Mouse (Mus musculus) embryonic facial prominence, embryonic 10.5 days (tissue): ENCODE measurements around the gene Chst12. TPM values are rescaled to one million over a fixed set of nuclear protein-coding genes. Genes with fewer than 3 reads are reported as not detected.
"Not testable (repeated sequence)": the region's sequence is repeated elsewhere in the genome, so short reads cannot be mapped to it uniquely, and the experiment has no call there.

Source experiments
- DNase-seq: peaks from one replicate; pipeline ENCODE4 v3.0.0-alpha.2; 2017; ENCODE audit warnings: low spot score
- H3K27ac ChIP-seq: fragments of 300-500 bp; sonication (generic); replicated peaks from 2 replicates; pipeline ENCODE4 v1.5.1; 2016; ENCODE audit warnings: mild to moderate bottlenecking
- H3K27me3 ChIP-seq: fragments of 300-500 bp; sonication (generic); replicated peaks from 2 replicates; pipeline ENCODE4 v1.6.1; 2016; ENCODE audit warnings: low read depth, mild to moderate bottlenecking; ENCODE audit not compliant: poor library complexity, severe bottlenecking
- H3K36me3 ChIP-seq: fragments of 300-500 bp; sonication (generic); replicated peaks from 2 replicates; pipeline ENCODE4 v1.6.1; 2016; ENCODE audit warnings: mild to moderate bottlenecking, moderate library complexity
- H3K4me1 ChIP-seq: fragments of 300-500 bp; sonication (generic); 2 replicates; pipeline ENCODE4 v1.6.1; 2016
- H3K4me3 ChIP-seq: fragments of 300-500 bp; sonication (generic); 2 replicates; pipeline ENCODE4 v1.5.1; 2016; ENCODE audit warnings: mild to moderate bottlenecking, moderate library complexity
- H3K9me3 ChIP-seq: fragments of 300-500 bp; sonication (generic); 2 replicates; pipeline ENCODE4 v1.6.1; 2016; ENCODE audit warnings: mild to moderate bottlenecking
- WGBS: fragments of 180-500 bp; shearing (Covaris S2); methylation state at CpG from one replicate; pipeline ENCODE4 v1.1.7; 2016; 5-methylcytosine and 5-hydroxymethylcytosine counted together
- polyA plus RNA-seq: library from polyadenylated mRNA; unstranded; fragments of >200 nt; fragmentation: Nextera tagmentation; extraction: Ambion mirVana; gene quantifications from 2 replicates; pipeline ENCODE4 v1.2.1, GENCODE M21; 2016

Gene Chst12
- 15.7 and 16.8 TPM in 2 replicates for polyA plus RNA-seq

- H3K27me3 ChIP-seq = no peaks in the 10 kb centered on the region
- H3K4me3 ChIP-seq = peak within 1 kb of the TSS; percentile 75
- H3K9me3 ChIP-seq = no peaks in the 10 kb centered on the region
- no peaks in the 10 kb centered on the region for H3K36me3 ChIP-seq
- WGBS = under 1% methylated on average over 38 of the region's 38 CpGs
- H3K4me1 ChIP-seq = peaks cover 74% of the 10 kb centered on the region
- peak within 1 kb of the TSS; percentile 88 for H3K27ac ChIP-seq
- DNase-seq = peak; percentile 100
Measured at GRCm38 (mm10) chr5:140505208-140505780, at the start of gene Chst12. Gene Chst12 (plus strand): TSS chr5:140505550.

DNA sequence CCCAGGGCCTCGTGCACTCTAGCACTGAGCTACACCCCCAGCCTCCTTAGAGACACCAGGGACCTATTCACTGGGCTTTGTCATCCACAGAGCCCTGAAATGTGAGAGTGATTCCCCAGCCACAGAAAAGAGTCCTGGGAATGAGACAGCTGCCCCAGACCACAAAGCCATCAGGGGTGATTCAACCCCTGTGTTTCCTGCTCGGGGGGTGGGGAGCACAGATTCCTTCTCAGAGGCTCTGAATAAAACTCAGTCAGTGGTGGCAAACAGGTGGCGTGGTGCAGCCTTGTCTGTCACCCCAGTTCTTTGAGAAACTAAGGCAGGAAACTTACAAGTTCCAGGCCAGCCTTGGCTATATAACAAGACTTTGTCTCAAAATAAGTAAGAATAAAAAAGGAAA, 43.9 kb upstream of the Chst12 start:
- peaks cover 19% of the 10 kb centered on the region for H3K9me3 ChIP-seq
- no peaks in the 10 kb centered on the region for H3K36me3 ChIP-seq
- no peak for DNase-seq
- no peak overlapping the region for H3K27ac ChIP-seq
- 83% methylated on average over 3 of the region's 3 CpGs for WGBS
- no peaks in the 10 kb centered on the region for H3K4me1 ChIP-seq
- H3K27me3 ChIP-seq = no peaks in the 10 kb centered on the region
- no peak overlapping the region for H3K4me3 ChIP-seq

GRCm38 (mm10) chr5:140463151-140463550, 42.2 kb upstream of the Chst12 start:
- H3K27me3 ChIP-seq, H3K4me1 ChIP-seq, DNase-seq, H3K27ac ChIP-seq, H3K4me3 ChIP-seq, H3K36me3 ChIP-seq: not testable (repeated sequence)
- H3K9me3 ChIP-seq = peaks cover 19% of the 10 kb centered on the region
- WGBS = 82% methylated on average over 2 of the region's 2 CpGs

- WGBS = 81% methylated on average over 2 of the region's 2 CpGs
- Histone ChIP-seq H3K4me3 (no peak overlapping the region), H3K27me3 (no peaks in the 10 kb centered on the region), H3K4me1 (peaks cover 7% of the 10 kb centered on the region; the same call in 1 of the 2 replicates), H3K27ac (no peak overlapping the region), H3K9me3 (peaks cover 19% of the 10 kb centered on the region), H3K36me3 (no peaks in the 10 kb centered on the region)
- DNase-seq = no peak
Measured at GRCm38 (mm10) chr5:140464943-140465342, 40.4 kb upstream of the Chst12 start.

GRCm38 (mm10) chr5:140472336-140472735, 33.0 kb upstream of the Chst12 start:
- Histone ChIP-seq H3K4me1 (peaks cover 7% of the 10 kb centered on the region; the same call in 1 of the 2 replicates), H3K4me3 (no peak overlapping the region), H3K36me3 (no peaks in the 10 kb centered on the region), H3K9me3 (0 out of 2 replicates have a peak, but pooled peaks cover 3% of the 10 kb centered on the region), H3K27ac (no peak overlapping the region), H3K27me3 (no peaks in the 10 kb centered on the region)
- 77% methylated on average over 3 of the region's 3 CpGs for WGBS
- no peak for DNase-seq

DNA sequence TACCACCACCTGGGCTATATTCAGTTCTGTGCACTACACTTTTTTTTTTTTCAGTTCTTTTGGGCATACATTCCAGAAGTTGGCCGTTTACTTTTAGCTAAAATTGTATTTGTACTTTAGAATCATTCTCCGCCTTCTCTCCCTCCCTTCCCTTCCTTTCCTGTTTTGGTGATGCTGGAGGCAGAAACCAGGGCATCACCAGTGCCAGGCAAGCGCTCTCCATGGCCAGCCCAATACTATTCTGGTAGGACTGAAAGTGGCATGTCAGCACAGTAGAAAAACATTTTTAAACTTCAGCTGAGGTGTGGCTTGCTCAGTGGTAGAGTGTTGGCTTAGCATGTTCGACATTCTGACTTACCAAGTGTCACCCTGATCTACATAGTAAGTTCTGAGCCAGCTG, 23.9 kb upstream of the Chst12 start:
- no peak for DNase-seq
- Histone ChIP-seq H3K4me1 (no peaks in the 10 kb centered on the region), H3K9me3 (0 out of 2 replicates have a peak, but pooled peaks cover 4% of the 10 kb centered on the region), H3K27me3 (peaks cover 2% of the 10 kb centered on the region; the same call in 1 of the 2 replicates), H3K27ac (no peak overlapping the region), H3K4me3 (no peak overlapping the region), H3K36me3 (no peaks in the 10 kb centered on the region)
- 81% methylated on average over 4 of the region's 4 CpGs for WGBS

GRCm38 (mm10) chr5:140491142-140491541, 14.2 kb upstream of the Chst12 start:
- Histone ChIP-seq H3K27me3 (peaks cover 25% of the 10 kb centered on the region), H3K4me1 (peaks cover 6% of the 10 kb centered on the region), H3K4me3 (no peak overlapping the region), H3K36me3 (no peaks in the 10 kb centered on the region), H3K9me3 (no peaks in the 10 kb centered on the region), H3K27ac (no peak overlapping the region)
- DNase-seq = no peak
- WGBS = 59% methylated on average over 6 of the region's 6 CpGs

DNA sequence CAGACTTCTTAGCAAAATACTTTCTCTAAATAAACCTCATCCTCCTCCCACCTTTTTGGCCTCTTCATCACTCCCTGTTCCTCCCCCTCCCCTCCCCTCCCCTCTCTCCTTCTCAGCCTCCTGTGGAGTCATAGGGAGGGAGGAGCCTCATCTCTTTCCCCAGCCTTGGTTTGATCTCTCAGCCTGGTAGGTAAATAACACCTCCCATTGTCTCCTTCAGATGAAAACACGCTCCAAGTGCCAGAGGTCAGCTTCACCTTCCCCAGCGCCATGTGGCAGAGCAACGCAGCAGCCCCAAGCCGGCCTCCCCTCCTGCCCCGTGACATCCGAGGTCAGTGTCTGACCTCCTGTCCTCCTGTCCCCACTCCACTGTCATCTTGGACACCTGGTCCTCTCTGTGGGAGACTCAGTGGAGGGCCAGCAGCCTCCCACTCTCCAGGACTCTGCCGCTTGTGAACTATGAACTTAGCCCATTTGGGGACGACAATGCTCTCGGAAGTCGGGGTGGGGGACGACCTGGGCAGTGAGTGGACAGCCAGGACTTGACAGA, 12.6 kb upstream of the Chst12 start:
- Histone ChIP-seq H3K9me3 (no peaks in the 10 kb centered on the region), H3K36me3 (no peaks in the 10 kb centered on the region), H3K27ac (no peak overlapping the region; the same call in 1 of the 2 replicates), H3K4me1 (peaks cover 6% of the 10 kb centered on the region), H3K27me3 (peaks cover 13% of the 10 kb centered on the region; the same call in 1 of the 2 replicates), H3K4me3 (no peak overlapping the region)
- 28% methylated on average over 11 of the region's 11 CpGs for WGBS
- no peak for DNase-seq

DNA sequence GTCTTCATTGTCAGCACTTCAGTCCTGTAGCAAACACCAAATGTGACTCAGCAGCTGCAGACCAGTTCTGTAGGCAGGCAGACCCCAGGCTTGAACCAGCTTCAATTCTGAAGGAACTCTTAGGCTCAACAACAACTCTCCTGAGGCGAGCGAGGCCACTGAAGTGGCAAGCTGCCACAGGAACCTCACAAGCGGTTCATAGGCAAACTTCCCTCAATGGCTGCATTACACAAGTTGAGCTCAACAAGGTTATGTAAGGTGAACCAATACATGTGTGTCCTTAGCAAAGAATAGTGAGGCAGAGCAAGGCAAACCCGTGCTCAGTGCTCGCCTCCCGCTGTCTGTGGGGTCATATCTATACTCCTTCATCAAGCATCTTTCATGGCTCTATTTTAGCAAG, 7.2 kb upstream of the Chst12 start:
- no peak overlapping the region for H3K27ac ChIP-seq
- peaks cover 11% of the 10 kb centered on the region for H3K4me1 ChIP-seq
- no peaks in the 10 kb centered on the region for H3K9me3 ChIP-seq
- no peak for DNase-seq
- no peak overlapping the region for H3K4me3 ChIP-seq
- 83% methylated on average over 6 of the region's 6 CpGs for WGBS
- no peaks in the 10 kb centered on the region for H3K36me3 ChIP-seq
- H3K27me3 ChIP-seq = no peaks in the 10 kb centered on the region

DNA sequence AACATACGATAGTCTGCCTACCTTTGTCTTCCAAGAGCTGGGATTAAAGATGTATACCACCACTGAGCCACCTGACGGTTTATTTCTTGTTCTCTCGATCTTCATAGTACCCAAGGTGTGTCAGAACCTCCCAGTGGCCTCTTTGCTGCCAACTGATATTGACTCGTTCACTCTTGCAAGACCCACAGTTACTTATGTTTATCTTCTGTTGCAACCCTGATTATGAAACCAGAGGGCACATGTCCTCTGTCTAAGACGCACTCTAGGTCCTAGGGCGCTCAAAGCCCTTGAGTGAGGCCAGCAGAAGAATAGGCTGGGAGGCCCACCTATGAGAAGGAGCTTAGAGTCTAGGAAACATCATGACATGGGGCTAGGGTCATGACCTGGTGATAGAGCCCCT, 4.6 kb upstream of the Chst12 start:
- Histone ChIP-seq H3K4me1 (peaks cover 28% of the 10 kb centered on the region), H3K9me3 (no peaks in the 10 kb centered on the region), H3K36me3 (no peaks in the 10 kb centered on the region), H3K4me3 (no peak overlapping the region), H3K27me3 (no peaks in the 10 kb centered on the region), H3K27ac (no peak overlapping the region)
- 89% methylated on average over 6 of the region's 6 CpGs for WGBS
- DNase-seq = no peak

DNA sequence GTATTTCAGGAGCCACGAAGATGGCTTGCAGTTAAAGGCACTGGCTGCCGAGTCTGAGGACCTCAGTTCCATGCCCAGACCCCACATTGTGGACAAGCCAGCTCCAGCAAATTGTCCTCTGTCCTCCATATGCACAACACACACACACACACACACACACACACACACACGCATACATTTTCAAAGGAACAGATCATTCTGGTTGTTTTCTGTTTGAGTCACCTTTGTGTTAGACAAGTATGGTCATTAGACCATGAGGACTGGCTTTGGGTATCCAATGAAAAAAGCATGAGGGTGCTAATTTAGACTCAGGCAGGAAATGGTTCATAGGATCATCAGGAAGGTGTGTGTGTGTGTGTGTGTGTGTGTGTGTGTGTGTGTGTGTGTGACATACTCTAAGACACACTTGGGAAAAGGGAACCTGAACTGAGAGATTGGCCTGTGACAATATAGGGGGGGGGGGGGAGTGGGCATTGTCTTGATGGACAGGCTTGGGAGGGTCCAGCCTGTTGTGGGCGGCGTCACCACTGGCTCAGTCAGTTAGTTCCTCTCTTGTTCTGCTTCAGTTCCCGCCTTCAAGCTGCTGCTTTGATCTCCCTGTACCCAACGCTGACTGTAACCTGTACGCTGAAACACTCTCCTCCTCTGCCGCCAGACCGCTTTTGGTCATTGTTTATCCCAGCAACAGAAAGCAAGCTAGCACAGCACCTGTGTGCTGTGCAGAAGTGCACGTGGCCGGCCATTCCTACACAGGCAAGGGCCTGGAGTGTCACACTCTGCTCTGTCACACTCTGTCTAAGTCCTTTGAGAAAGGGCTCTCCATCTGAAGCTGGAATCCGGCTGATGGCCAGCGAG, 3.1 kb upstream of the Chst12 start:
- H3K4me3 ChIP-seq = peak overlapping the region; percentile 53
- no peaks in the 10 kb centered on the region for H3K27me3 ChIP-seq
- no peaks in the 10 kb centered on the region for H3K9me3 ChIP-seq
- peak; percentile 70 for DNase-seq
- H3K4me1 ChIP-seq = peaks cover 43% of the 10 kb centered on the region
- WGBS = 20% methylated on average over 14 of the region's 14 CpGs
- no peaks in the 10 kb centered on the region for H3K36me3 ChIP-seq
- H3K27ac ChIP-seq = peak overlapping the region; percentile 84

- H3K4me3 ChIP-seq = peak overlapping the region; percentile 53
- H3K27me3 ChIP-seq, H3K36me3 ChIP-seq, H3K9me3 ChIP-seq: not testable (repeated sequence)
- under 1% methylated on average over 12 of the region's 12 CpGs for WGBS
- DNase-seq = peak; percentile 76
- H3K4me1 ChIP-seq = peaks cover 50% of the 10 kb centered on the region
- H3K27ac ChIP-seq = peak overlapping the region; percentile 84
Measured at GRCm38 (mm10) chr5:140502925-140503324, 2.4 kb upstream of the Chst12 start.
